Mouse (Mus musculus) hindbrain, embryonic 10.5 days (tissue): ENCODE data around the gene Myo1a. TPM values are rescaled to one million over a fixed set of nuclear protein-coding genes. Genes with fewer than 3 reads are reported as not detected.
A peak's percentile ranks its signal among the peaks of the same experiment; 100 is the strongest.
"Not testable (repeated sequence)": the region's sequence is repeated elsewhere in the genome, so short reads cannot be mapped to it uniquely, and the experiment has no call there.

Source experiments
- DNase-seq: peaks from one replicate; pipeline ENCODE4 v3.0.0-alpha.2; 2017; ENCODE audit warnings: low spot score
- H3K27ac ChIP-seq: fragments of 300-500 bp; sonication (generic); 2 replicates; pipeline ENCODE4 v1.5.1; 2016; ENCODE audit warnings: mild to moderate bottlenecking, moderate library complexity
- H3K27me3 ChIP-seq: fragments of 300-500 bp; sonication (generic); 2 replicates; pipeline ENCODE4 v1.6.1; 2016; ENCODE audit warnings: mild to moderate bottlenecking; ENCODE audit not compliant: poor library complexity, insufficient read depth, severe bottlenecking
- H3K36me3 ChIP-seq: fragments of 300-500 bp; sonication (generic); 2 replicates; pipeline ENCODE4 v1.6.1; 2016; ENCODE audit warnings: mild to moderate bottlenecking, moderate library complexity
- H3K4me1 ChIP-seq: fragments of 300-500 bp; sonication (generic); replicated peaks from 2 replicates; pipeline ENCODE4 v1.6.1; 2016; ENCODE audit warnings: mild to moderate bottlenecking
- H3K4me3 ChIP-seq: fragments of 300-500 bp; sonication (generic); 2 replicates; pipeline ENCODE4 v1.5.1; 2016; ENCODE audit warnings: mild to moderate bottlenecking, moderate library complexity
- H3K9me3 ChIP-seq: fragments of 300-500 bp; sonication (generic); 2 replicates; pipeline ENCODE4 v1.6.1; 2016; ENCODE audit warnings: mild to moderate bottlenecking, moderate library complexity
- WGBS: fragments of 180-500 bp; shearing (Covaris S2); methylation state at CpG from one replicate; pipeline ENCODE4 v1.1.7; 2016; 5-methylcytosine and 5-hydroxymethylcytosine counted together
- polyA plus RNA-seq: library from polyadenylated mRNA; unstranded; fragments of >200 nt; fragmentation: Nextera tagmentation; extraction: Ambion mirVana; gene quantifications from 2 replicates; pipeline ENCODE4 v1.2.1, GENCODE M21; 2016

Myo1a gene
- polyA plus RNA-seq = 0.37 and 0.51 TPM in 2 replicates

DNA sequence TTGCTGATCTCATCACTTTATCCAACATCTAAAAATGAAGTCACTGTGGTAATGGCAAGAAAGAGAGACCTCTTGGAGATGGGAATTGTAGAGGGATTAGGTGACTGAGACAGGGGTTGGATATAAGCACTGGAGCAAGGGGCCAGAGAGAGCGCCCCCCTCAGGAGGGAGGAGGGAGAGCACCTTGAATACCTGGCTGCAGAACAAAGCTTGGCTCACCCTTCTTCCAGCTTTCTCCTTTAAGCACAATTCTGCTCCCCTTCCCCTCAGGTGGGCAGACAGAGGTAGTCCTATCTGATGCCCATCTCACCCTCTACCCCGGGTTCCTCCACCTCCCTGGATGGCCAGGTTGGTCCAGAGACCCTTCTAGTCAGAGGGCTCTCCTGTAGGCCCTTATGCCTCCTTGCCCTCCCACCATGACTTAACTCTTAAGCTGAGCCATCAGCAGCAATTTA, at the start of gene Myo1a:
Myo1a (plus strand) TSS at position 405 of the 455 bp plus-strand sequence.
- Histone ChIP-seq H3K27me3 (no peaks in the 10 kb centered on the region), H3K36me3 (peaks cover 8% of the 10 kb centered on the region; the same call in 1 of the 2 replicates), H3K27ac (no peak within 1 kb of the TSS), H3K4me1 (no peaks in the 10 kb centered on the region), H3K4me3 (no peak within 1 kb of the TSS), H3K9me3 (no peaks in the 10 kb centered on the region)
- DNase-seq = no peak
- WGBS = 55% methylated on average over 2 of the region's 2 CpGs

DNA sequence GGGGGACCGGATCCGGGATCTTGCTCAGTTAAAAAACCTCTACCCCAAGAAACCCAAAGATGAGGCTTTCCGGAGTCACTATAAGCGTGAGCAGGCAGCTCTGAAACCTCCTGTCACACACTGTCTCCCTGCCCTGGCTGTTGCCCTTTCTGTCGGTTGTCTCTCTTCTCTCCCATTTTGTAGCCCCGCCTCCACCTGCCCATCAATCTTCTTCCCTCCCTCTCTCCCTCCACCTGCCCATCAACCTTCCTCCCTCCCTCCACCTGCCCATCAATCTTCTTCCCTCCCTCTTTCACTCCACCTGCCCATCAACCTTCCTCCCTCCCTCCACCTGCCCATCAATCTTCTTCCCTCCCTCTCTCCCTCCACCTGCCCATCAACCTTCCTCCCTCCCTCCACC, 47.4 kb upstream of the Myo1a start:
- not testable (repeated sequence) for H3K4me3 ChIP-seq, H3K27ac ChIP-seq, H3K9me3 ChIP-seq, DNase-seq, H3K36me3 ChIP-seq
- Histone ChIP-seq H3K4me1 (peaks cover 42% of the 10 kb centered on the region), H3K27me3 (peaks cover 41% of the 10 kb centered on the region)
- 45% methylated on average over 6 of the region's 6 CpGs for WGBS

DNA sequence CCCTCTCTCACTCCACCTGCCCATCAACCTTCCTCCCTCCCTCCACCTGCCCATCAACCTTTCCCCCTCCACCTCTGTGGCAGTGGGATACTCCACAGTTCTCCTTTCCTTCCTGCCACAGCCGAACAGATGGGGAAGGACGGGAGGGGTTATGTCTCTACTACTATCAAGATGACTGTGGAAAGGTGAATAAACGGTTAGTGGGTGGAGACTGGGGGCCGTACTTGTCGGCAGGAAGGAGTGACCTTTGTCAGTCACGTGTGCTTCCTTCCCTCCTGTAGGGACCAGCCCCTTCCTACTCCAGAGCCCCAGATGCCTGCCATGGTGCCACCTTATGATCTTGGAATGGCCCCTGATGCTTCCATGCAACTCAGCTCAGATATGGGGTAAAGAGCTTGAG, 46.9 kb upstream of the Myo1a start:
- Histone ChIP-seq H3K4me1 (peaks cover 42% of the 10 kb centered on the region), H3K27ac (no peak overlapping the region)
- WGBS = 24% methylated on average over 6 of the region's 6 CpGs

DNA sequence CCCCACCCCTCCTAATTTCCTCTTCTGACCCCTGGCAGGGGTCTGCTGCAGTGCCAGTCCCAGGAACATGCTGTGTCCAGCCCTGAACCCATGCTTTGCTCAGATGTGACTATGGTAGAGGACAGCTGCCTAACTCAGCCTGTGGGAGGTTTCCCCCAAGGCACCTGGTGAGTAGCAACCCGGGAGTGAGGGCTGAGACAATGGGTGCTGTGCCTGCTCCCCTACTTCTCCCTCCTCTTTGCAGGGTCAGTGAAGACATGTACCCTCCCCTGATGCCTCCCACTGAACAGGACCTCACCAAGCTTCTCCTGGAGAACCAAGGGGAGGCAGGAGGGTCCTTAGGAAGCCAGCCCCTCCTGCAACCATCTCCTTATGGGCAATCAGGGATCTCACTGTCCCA, 45.4 kb upstream of the Myo1a start:
- Histone ChIP-seq H3K36me3 (peaks cover 19% of the 10 kb centered on the region; the same call in 1 of the 2 replicates), H3K4me1 (peaks cover 51% of the 10 kb centered on the region), H3K9me3 (no peaks in the 10 kb centered on the region), H3K27ac (no peak overlapping the region), H3K27me3 (peaks cover 60% of the 10 kb centered on the region), H3K4me3 (no peak overlapping the region)
- DNase-seq = no peak
- 56% methylated on average over 1 of the region's 1 CpGs for WGBS

More for the DNA sequence above, 46.9 kb upstream of the Myo1a start:
- DNase-seq = no peak
- Histone ChIP-seq H3K9me3 (no peaks in the 10 kb centered on the region), H3K4me3 (no peak overlapping the region), H3K27me3 (peaks cover 46% of the 10 kb centered on the region), H3K36me3 (peaks cover 6% of the 10 kb centered on the region; the same call in 1 of the 2 replicates)

DNA sequence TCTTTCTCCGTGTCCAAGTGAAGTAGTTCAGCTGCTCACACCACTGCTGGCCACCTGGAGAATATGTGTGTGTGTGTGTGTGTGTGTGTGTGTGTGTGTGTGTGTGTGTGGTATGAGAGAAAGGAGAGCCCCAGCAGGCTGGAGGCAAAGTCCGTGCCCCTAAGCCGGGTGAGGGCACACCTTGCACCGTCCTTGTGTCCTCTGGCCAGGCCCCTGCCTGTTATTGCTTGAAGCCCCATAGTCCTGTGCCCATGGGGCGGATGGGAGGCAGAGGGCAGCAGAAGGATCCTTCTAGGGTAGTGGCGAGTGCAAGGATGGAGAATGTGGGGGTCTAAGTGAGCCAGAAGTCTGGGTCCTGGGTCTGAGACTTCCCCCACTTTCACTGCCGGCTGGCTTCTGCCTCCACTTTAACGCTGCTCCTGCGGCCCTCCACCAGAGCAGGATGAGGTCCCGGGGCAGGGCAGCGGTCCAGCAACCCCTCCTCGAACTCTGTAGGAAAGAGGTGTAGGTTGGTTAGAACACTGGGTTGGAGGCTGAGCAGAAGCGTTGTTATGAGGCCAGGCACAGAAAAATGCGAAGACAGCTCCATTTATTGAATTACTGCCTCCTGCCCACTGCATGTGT, 43.6 kb upstream of the Myo1a start:
- no peaks in the 10 kb centered on the region for H3K9me3 ChIP-seq
- peaks cover 79% of the 10 kb centered on the region for H3K27me3 ChIP-seq
- peaks cover 63% of the 10 kb centered on the region for H3K4me1 ChIP-seq
- H3K36me3 ChIP-seq = peaks cover 20% of the 10 kb centered on the region; the same call in 1 of the 2 replicates
- peak overlapping the region; percentile 35 for H3K4me3 ChIP-seq
- 18% methylated on average over 14 of the region's 14 CpGs for WGBS
- peak overlapping the region; percentile 62 for H3K27ac ChIP-seq
- peak; percentile 6 for DNase-seq

DNA sequence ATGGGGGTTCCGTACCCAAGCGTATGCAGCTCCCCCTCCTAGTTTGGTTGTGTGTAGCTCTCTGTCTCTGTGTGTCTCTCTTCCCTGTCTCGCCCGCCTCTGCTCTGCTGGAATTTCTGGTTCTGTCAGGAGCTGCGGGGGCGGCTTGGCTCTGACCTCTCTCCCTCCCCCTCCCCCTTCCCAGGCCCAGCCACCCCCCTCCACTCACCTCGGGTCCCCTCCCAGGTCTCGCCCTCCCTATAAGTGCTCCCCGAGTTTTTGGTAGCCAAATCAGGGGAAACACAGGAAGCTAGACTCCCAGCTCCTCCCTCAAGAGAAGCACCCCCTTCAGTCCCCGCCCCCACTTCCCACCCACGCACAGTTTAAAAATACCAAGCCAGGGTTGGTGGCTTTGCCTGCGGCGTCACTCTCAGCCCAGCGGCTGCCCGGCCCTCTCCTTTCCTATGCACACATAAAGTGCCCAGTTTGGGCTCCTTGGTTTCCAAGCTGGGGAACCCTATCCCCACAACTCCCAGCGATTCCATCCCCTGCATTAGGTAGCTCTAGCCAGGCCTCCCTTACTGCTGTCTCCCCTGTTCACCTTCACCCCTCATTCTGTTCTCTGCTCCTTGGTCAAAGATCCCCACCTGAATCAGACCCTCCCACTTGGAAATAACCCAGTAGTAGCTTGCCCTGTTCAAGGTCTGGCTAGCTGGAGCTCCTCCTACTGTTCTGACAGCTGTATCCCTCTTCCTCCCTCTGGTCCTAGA, 42.9 kb upstream of the Myo1a start:
- H3K27ac ChIP-seq = peak overlapping the region; percentile 62
- peak; percentile 46 for DNase-seq
- peak overlapping the region; percentile 35 for H3K4me3 ChIP-seq
- peaks cover 20% of the 10 kb centered on the region; the same call in 1 of the 2 replicates for H3K36me3 ChIP-seq
- peaks cover 86% of the 10 kb centered on the region for H3K27me3 ChIP-seq
- WGBS = 5% methylated on average over 16 of the region's 16 CpGs
- H3K9me3 ChIP-seq = no peaks in the 10 kb centered on the region
- H3K4me1 ChIP-seq = peaks cover 70% of the 10 kb centered on the region

DNA sequence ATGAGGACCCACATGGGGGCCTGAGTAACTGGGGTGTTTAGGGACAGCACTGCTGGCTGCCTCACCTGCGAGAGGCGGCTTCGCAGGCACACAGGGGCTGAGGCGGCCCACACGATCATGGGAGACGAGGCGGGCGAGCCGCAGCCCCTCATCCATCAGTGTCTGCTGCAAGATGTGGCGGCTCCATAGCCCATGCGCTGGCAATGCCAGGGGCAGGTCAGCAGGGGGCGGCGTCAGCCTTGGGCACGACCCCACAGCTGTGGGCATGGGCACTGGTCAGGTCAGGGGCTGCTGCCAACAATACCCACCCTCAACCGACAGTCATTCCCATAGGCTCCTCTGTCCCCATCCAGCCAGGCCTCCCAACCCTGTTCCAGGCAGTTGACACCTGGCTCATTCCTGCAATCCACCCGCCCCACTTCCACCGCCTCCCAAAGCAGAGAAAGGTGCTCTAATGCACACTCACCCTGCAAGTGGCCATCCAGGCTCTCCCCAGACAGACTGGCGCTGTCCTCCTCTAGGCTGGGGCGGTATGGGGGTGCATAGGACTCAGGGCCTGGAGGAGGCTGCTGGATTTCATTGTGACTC, 42.2 kb upstream of the Myo1a start:
- H3K27me3 ChIP-seq = peaks cover 89% of the 10 kb centered on the region
- H3K36me3 ChIP-seq = peaks cover 20% of the 10 kb centered on the region; the same call in 1 of the 2 replicates
- H3K4me1 ChIP-seq = peaks cover 77% of the 10 kb centered on the region
- peak; percentile 53 for DNase-seq
- peak overlapping the region; percentile 35 for H3K4me3 ChIP-seq
- 12% methylated on average over 19 of the region's 19 CpGs for WGBS
- no peaks in the 10 kb centered on the region for H3K9me3 ChIP-seq
- peak overlapping the region; percentile 62 for H3K27ac ChIP-seq

DNA sequence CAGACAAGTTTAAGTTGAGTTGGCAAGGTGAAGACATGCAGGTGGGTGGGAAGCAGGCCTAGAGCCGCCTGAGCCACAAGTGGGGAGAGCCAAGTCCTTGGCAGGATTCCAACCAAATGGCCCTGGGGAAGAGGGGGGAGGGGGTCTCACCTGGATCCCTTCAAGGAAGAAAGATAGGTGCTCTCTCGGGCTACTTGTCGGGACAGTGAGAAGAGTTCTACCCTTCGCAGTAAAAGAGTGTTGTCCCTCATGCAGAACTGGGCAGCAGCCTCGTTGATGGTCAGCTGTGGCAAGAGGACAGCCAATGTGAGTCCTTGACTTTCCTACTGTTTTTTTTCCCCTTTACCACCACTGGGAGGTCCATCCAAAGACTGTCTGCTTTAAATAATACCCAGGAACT, 41.4 kb upstream of the Myo1a start:
- H3K9me3 ChIP-seq = no peaks in the 10 kb centered on the region
- no peak overlapping the region for H3K27ac ChIP-seq
- 18% methylated on average over 5 of the region's 5 CpGs for WGBS
- peaks cover 94% of the 10 kb centered on the region for H3K27me3 ChIP-seq
- H3K4me3 ChIP-seq = 0 out of 2 replicates have a peak overlapping the region, but pooled peaks have one; percentile 69
- DNase-seq = no peak
- H3K4me1 ChIP-seq = peaks cover 85% of the 10 kb centered on the region
- peaks cover 20% of the 10 kb centered on the region; the same call in 1 of the 2 replicates for H3K36me3 ChIP-seq

DNA sequence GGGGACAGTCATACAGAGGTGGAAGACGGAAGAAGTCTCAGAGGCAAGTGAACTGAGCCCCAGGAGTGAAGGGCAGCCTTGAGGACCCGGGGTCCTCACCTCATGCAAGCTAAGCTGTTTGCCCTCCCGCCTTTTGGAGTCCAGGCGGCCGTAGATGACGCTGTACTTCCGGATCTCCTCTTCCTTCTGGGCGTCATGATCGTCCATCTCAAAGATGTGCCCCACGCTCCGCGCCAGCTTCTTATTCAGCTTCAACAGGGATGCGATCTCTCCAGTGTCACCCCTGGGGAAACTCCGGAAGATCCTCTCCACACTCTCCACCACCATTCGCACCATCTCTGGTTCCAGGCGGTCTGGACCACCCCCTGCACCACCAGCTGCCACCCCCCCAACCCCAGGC, 40.8 kb upstream of the Myo1a start:
- H3K9me3 ChIP-seq = no peaks in the 10 kb centered on the region

DNA sequence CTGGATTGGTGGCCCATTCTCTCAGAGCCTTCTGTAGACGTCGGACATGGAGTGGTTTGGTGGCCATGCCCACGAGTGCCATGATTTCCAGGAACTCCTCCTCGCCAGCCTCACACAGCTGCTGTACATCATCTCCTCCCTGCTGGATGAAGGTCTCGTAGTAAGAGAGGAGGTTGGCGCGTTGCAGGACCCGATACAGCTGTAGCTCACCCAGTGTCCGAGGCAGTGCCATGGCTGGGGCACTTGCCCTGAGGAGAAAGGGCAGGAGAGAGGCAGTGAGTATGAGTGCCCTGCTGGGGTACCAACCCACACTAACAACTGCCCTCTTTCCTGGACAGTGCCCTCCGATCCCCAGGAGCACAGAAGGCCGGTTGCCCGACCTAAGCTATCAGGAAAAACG, 40.1 kb upstream of the Myo1a start:
- H3K27me3 ChIP-seq = peaks cover 100% of the 10 kb centered on the region
- peak; percentile 18 for DNase-seq
- whole genome bisulfite sequencing = 6% methylated on average over 13 of the region's 13 CpGs
- no peaks in the 10 kb centered on the region for H3K9me3 ChIP-seq
- peaks cover 89% of the 10 kb centered on the region for H3K4me1 ChIP-seq
- peak overlapping the region; percentile 69 for H3K4me3 ChIP-seq
- H3K36me3 ChIP-seq = peaks cover 20% of the 10 kb centered on the region; the same call in 1 of the 2 replicates
- no peak overlapping the region for H3K27ac ChIP-seq

More for the DNA sequence above, 40.8 kb upstream of the Myo1a start:
- H3K27ac ChIP-seq = no peak overlapping the region
- H3K4me3 ChIP-seq = peak overlapping the region; percentile 69
- peaks cover 100% of the 10 kb centered on the region for H3K27me3 ChIP-seq
- H3K36me3 ChIP-seq = peaks cover 20% of the 10 kb centered on the region; the same call in 1 of the 2 replicates
- peak; percentile 10 for DNase-seq
- H3K4me1 ChIP-seq = peaks cover 91% of the 10 kb centered on the region
- 15% methylated on average over 16 of the region's 16 CpGs for WGBS

DNA sequence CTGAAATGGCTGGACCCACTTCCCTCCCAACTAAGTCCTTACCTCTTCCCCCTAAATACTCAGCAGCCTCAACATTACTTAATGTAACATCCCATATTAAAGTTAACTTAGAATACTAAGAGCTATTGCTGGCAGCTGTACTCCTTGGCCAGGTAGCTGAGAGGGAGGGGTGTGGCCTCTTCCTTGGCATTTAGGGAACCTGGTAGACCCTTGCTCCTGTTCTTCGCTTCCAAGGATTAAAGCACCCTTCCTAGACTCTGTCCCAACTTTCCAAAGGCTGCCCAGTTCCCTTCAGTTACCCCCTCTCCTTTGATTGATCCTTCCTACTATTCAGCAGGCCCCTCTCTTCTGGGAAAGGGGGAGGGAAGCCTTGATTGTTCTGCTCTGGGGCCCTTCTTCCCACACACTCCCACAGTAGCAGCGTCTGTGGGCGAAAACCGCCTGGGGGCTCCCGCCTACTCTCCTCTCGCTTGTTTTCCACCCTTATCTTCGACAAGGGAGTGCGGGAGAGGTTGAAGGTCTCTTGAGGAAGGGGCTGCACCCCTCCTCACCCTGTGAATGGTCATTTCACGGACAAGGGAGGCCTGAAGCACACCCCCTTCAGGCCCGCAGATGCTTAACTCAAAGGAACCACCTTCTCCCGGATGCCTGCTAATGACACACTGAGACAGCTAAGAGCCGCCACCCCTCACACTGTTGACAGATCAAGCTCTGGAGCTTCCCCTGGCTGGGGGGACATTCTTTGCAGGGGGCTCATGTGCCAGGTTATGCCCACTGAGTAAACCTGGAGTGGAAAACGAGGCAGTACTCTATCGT, 39.4 kb upstream of the Myo1a start:
- DNase-seq = peak; percentile 55
- Histone ChIP-seq H3K36me3 (peaks cover 20% of the 10 kb centered on the region; the same call in 1 of the 2 replicates), H3K27me3 (peaks cover 93% of the 10 kb centered on the region), H3K27ac (peak overlapping the region; percentile 90), H3K9me3 (no peaks in the 10 kb centered on the region), H3K4me1 (peaks cover 89% of the 10 kb centered on the region), H3K4me3 (peak overlapping the region; percentile 69)
- 2% methylated on average over 14 of the region's 14 CpGs for WGBS
